19 mouse cellular contexts compared by ENCODE assay signal in the genomic region with DNA sequence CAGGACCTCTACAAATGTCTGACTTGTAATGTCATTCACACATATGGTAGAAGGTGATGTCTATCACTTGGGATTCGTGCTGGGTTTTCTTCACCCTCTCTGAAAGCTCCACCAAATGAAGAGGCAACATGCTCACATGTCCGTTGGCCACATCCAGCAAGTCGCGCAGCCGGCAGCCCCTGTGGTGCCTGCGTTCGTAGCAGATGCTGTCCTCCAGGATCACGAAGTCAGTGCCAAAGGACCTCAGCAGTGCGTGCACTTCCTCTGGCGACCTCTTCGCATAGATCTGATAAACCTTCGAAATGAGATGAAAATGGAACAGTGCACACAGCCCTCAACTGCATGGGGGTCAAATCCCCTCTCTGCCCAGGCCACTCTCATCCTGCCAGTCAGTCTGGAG. TPM values are rescaled to one million over a fixed set of nuclear protein-coding genes. Genes with fewer than 3 reads are reported as not detected.
DNase-seq lines count a peak whose midpoint lies in the region; ATAC-seq and TF ChIP-seq lines count a peak whose summit lies in the region.
"Had no signal": no experiment of that assay in that cellular context is flagged by ENCODE, and none has a peak within 500 bp of the region (broad histone marks: within the 10 kb centered on the region; RNA-seq: fewer than 3 reads in every experiment).

No protein-coding gene starts in this region.

- no peak for TF ChIP-seq CTCF in hindbrain, postnatal 0 days (IDR thresholded peaks at IDR 0.05; ENCODE audit: low read depth)
- no peak for TF ChIP-seq CTCF in midbrain, postnatal 0 days (IDR thresholded peaks at IDR 0.05)

- peak overlapping the region; percentile 45; the same call in 1 of the 2 replicates for H3K9ac ChIP-seq in forebrain, embryonic 14.5 days (ENCODE audit: low read length)
- H3K9ac ChIP-seq in forebrain, embryonic 12.5 days, result no peak overlapping the region
- no peak overlapping the region for H3K9ac ChIP-seq in hindbrain, postnatal 0 days (replicated peaks; ENCODE audit: low read length)
- no peak overlapping the region for H3K9ac ChIP-seq in hindbrain, embryonic 13.5 days
- no peak overlapping the region for H3K9ac ChIP-seq in midbrain, postnatal 0 days (replicated peaks; ENCODE audit: low read length, poor library complexity, severe bottlenecking)
- H3K9ac ChIP-seq: embryonic facial prominence, embryonic 13.5 days; embryonic facial prominence, embryonic 15.5 days; forebrain, embryonic 15.5 days had no signal

- peaks cover 29% of the 10 kb centered on the region for H3K4me1 ChIP-seq in forebrain, embryonic 14.5 days (ENCODE audit: control insufficient read depth, insufficient read depth, low read length)
- peaks cover 18% of the 10 kb centered on the region for H3K4me1 ChIP-seq in forebrain, embryonic 12.5 days
- H3K4me1 ChIP-seq in hindbrain, postnatal 0 days (ENCODE audit: insufficient read depth, low read length), result peaks cover 6% of the 10 kb centered on the region
- peaks cover 24% of the 10 kb centered on the region for H3K4me1 ChIP-seq in hindbrain, embryonic 13.5 days (replicated peaks)
- H3K4me1 ChIP-seq in midbrain, postnatal 0 days (ENCODE audit: insufficient read depth, low read length), result no peaks in the 10 kb centered on the region
- peaks cover 9% of the 10 kb centered on the region for H3K4me1 ChIP-seq in midbrain, embryonic 10.5 days

- H3K4me3 ChIP-seq in forebrain, embryonic 14.5 days (ENCODE audit: low read depth, low read length), result no peak overlapping the region
- H3K4me3 ChIP-seq in forebrain, embryonic 12.5 days (replicated peaks), result no peak overlapping the region
- no peak overlapping the region for H3K4me3 ChIP-seq in hindbrain, postnatal 0 days (ENCODE audit: low read length)
- no peak overlapping the region for H3K4me3 ChIP-seq in hindbrain, embryonic 13.5 days
- no peak overlapping the region for H3K4me3 ChIP-seq in midbrain, postnatal 0 days (ENCODE audit: low read depth, low read length)
- no peak overlapping the region for H3K4me3 ChIP-seq in midbrain, embryonic 10.5 days
- H3K4me3 ChIP-seq: embryonic facial prominence, embryonic 13.5 days; embryonic facial prominence, embryonic 15.5 days; erythroblast, embryonic 14.5 days; forebrain, embryonic 15.5 days had no signal

- DNase-seq in cerebellum, postnatal 14 days, result peak; percentile 36 to 45
- no peak for DNase-seq in forebrain, embryonic 14.5 days (ENCODE audit: low spot score)
- peak; percentile 54 for DNase-seq in hindbrain, postnatal 0 days (ENCODE audit: low spot score)
- peak; percentile 38 for DNase-seq in midbrain, postnatal 0 days (ENCODE audit: low spot score)
- no peak for DNase-seq in midbrain, embryonic 10.5 days (ENCODE audit: low spot score)
- DNase-seq: adrenal gland, adult 2 months; adrenal gland, postnatal 10 days; adrenal gland, postnatal 25 days; cerebellum, adult 11-12 months; cerebellum, adult 2 months; cerebellum, adult 9-10 months; embryo, embryonic 11 days had no signal

- no peaks in the 10 kb centered on the region for H3K27me3 ChIP-seq in forebrain, embryonic 14.5 days (replicated peaks; ENCODE audit: control insufficient read depth, insufficient read depth, low read length)
- H3K27me3 ChIP-seq in forebrain, embryonic 12.5 days, result no peaks in the 10 kb centered on the region
- no peaks in the 10 kb centered on the region for H3K27me3 ChIP-seq in hindbrain, postnatal 0 days (ENCODE audit: insufficient read depth, low read length)
- H3K27me3 ChIP-seq in hindbrain, embryonic 13.5 days, result no peaks in the 10 kb centered on the region
- H3K27me3 ChIP-seq in midbrain, postnatal 0 days (ENCODE audit: insufficient read depth, low read length), result no peaks in the 10 kb centered on the region
- no peaks in the 10 kb centered on the region for H3K27me3 ChIP-seq in midbrain, embryonic 10.5 days (ENCODE audit: low read depth, poor library complexity, severe bottlenecking)
- H3K27me3 ChIP-seq: embryonic facial prominence, embryonic 13.5 days; embryonic facial prominence, embryonic 15.5 days; forebrain, embryonic 15.5 days had no signal

- H3K36me3 ChIP-seq in forebrain, embryonic 14.5 days (ENCODE audit: control insufficient read depth, insufficient read depth, low read length), result peaks cover 33% of the 10 kb centered on the region
- peaks cover 38% of the 10 kb centered on the region for H3K36me3 ChIP-seq in forebrain, embryonic 12.5 days (replicated peaks)
- H3K36me3 ChIP-seq in hindbrain, postnatal 0 days (ENCODE audit: insufficient read depth, low read length), result 0 out of 2 replicates have a peak, but pooled peaks cover 9% of the 10 kb centered on the region
- H3K36me3 ChIP-seq in hindbrain, embryonic 13.5 days, result peaks cover 49% of the 10 kb centered on the region
- peaks cover 18% of the 10 kb centered on the region for H3K36me3 ChIP-seq in midbrain, postnatal 0 days (ENCODE audit: insufficient read depth, low read length)
- H3K36me3 ChIP-seq in midbrain, embryonic 10.5 days, result peaks cover 82% of the 10 kb centered on the region

- no peak overlapping the region for H3K4me2 ChIP-seq in forebrain, embryonic 14.5 days (ENCODE audit: low read length)
- no peak overlapping the region for H3K4me2 ChIP-seq in forebrain, embryonic 12.5 days
- H3K4me2 ChIP-seq in hindbrain, postnatal 0 days (ENCODE audit: low read depth, low read length), result no peak overlapping the region
- no peak overlapping the region for H3K4me2 ChIP-seq in hindbrain, embryonic 13.5 days
- no peak overlapping the region for H3K4me2 ChIP-seq in midbrain, postnatal 0 days (ENCODE audit: low read depth, low read length, poor library complexity, severe bottlenecking)
- H3K4me2 ChIP-seq: embryonic facial prominence, embryonic 13.5 days; embryonic facial prominence, embryonic 15.5 days; forebrain, embryonic 15.5 days had no signal

- no peak for ATAC-seq in cerebellum, adult (ENCODE audit: insufficient number of reproducible peaks, low FRiP score, low TSS enrichment)
- ATAC-seq in forebrain, embryonic 14.5 days, result no peak
- ATAC-seq in forebrain, embryonic 12.5 days (ENCODE audit: low FRiP score), result no peak
- ATAC-seq in hindbrain, postnatal 0 days, result peak; percentile 25; the same call in 1 of the 2 replicates
- ATAC-seq in hindbrain, embryonic 13.5 days (ENCODE audit: low FRiP score), result no peak
- ATAC-seq in midbrain, postnatal 0 days (ENCODE audit: low FRiP score), result no peak

- peak overlapping the region; percentile 48; the same call in 1 of the 2 replicates for H3K27ac ChIP-seq in forebrain, embryonic 14.5 days (ENCODE audit: low read depth, low read length)
- no peak overlapping the region for H3K27ac ChIP-seq in forebrain, embryonic 12.5 days
- H3K27ac ChIP-seq in hindbrain, postnatal 0 days, result no peak overlapping the region
- H3K27ac ChIP-seq in hindbrain, embryonic 13.5 days, result no peak overlapping the region; the same call in 1 of the 2 replicates
- no peak overlapping the region for H3K27ac ChIP-seq in midbrain, postnatal 0 days (ENCODE audit: low read depth, low read length)
- H3K27ac ChIP-seq in midbrain, embryonic 10.5 days (replicated peaks), result no peak overlapping the region
- H3K27ac ChIP-seq: embryonic facial prominence, embryonic 13.5 days; embryonic facial prominence, embryonic 15.5 days had no signal

- no peaks in the 10 kb centered on the region for H3K9me3 ChIP-seq in forebrain, embryonic 14.5 days (replicated peaks; ENCODE audit: control insufficient read depth, low read length)
- H3K9me3 ChIP-seq in forebrain, embryonic 12.5 days, result no peaks in the 10 kb centered on the region
- no peaks in the 10 kb centered on the region for H3K9me3 ChIP-seq in hindbrain, postnatal 0 days (ENCODE audit: low read length)
- H3K9me3 ChIP-seq in hindbrain, embryonic 13.5 days, result no peaks in the 10 kb centered on the region
- H3K9me3 ChIP-seq in midbrain, postnatal 0 days (ENCODE audit: low read length), result no peaks in the 10 kb centered on the region
- no peaks in the 10 kb centered on the region for H3K9me3 ChIP-seq in midbrain, embryonic 10.5 days (replicated peaks)
- H3K9me3 ChIP-seq: embryonic facial prominence, embryonic 13.5 days; embryonic facial prominence, embryonic 15.5 days; forebrain, embryonic 15.5 days had no signal

- WGBS in forebrain, embryonic 14.5 days, result 87% methylated on average over 12 of the region's 12 CpGs
- 94% methylated on average over 12 of the region's 12 CpGs for WGBS in forebrain, embryonic 12.5 days
- 74% methylated on average over 12 of the region's 12 CpGs for WGBS in hindbrain, postnatal 0 days
- WGBS in hindbrain, embryonic 13.5 days, result 95% methylated on average over 12 of the region's 12 CpGs
- 88% methylated on average over 12 of the region's 12 CpGs for WGBS in midbrain, postnatal 0 days
- WGBS in midbrain, embryonic 10.5 days, result 95% methylated on average over 12 of the region's 12 CpGs

RNA-seq across cellular contexts. Expression of a gene that starts 45.3 kb away (rescaled TPM):
- 232 and 268 TPM in 2 replicates for polyA plus RNA-seq in forebrain, embryonic 14.5 days (2014; fragmentation: Nextera tagmentation; extraction: Ambion mirVana)
- polyA plus RNA-seq in forebrain, embryonic 12.5 days (2016; fragmentation: Nextera tagmentation; extraction: Ambion mirVana), result 265 and 275 TPM in 2 replicates
- total RNA-seq in hindbrain, postnatal 0 days (2014; rRNA removed), result 33.7 and 35.4 TPM in 2 replicates
- 250 and 264 TPM in 2 replicates for polyA plus RNA-seq in hindbrain, postnatal 0 days (2015; fragmentation: Nextera tagmentation; extraction: Ambion mirVana)
- polyA plus RNA-seq in hindbrain, embryonic 13.5 days (2015; fragmentation: Nextera tagmentation; extraction: Ambion mirVana), result 245 and 251 TPM in 2 replicates
- 53.3 and 78.3 TPM in 2 replicates for total RNA-seq in midbrain, postnatal 0 days (2014; rRNA removed)
- polyA plus RNA-seq in midbrain, postnatal 0 days (2015; fragmentation: Nextera tagmentation; extraction: Ambion mirVana), result 255 and 280 TPM in 2 replicates
- polyA plus RNA-seq in midbrain, embryonic 10.5 days (2016; fragmentation: Nextera tagmentation; extraction: Ambion mirVana), result 307 and 342 TPM in 2 replicates

Comparison
In these comparisons a context has a peak if more than half of its experiments do, and no peak if none do; other contexts are left out.
1. DNase-seq: peak in cerebellum, postnatal 14 days (2 of 2), hindbrain, postnatal 0 days (single experiment) and midbrain, postnatal 0 days (single experiment); none in forebrain, embryonic 14.5 days (single experiment) and midbrain, embryonic 10.5 days (single experiment).